Mouse (Mus musculus) cortical plate, adult 2 months (tissue): ENCODE results near the gene Lipm.

ENCODE experiments used
- CTCF ChIP-seq: fragments of 200-500 bp; IDR thresholded peaks from 2 replicates; pipeline ENCODE4 v1.5.1; 2011; ENCODE audit warnings: mild to moderate bottlenecking, control low read depth, low read length; ENCODE audit not compliant: insufficient read depth; ENCODE audit errors: extremely low read depth
- POLR2A ChIP-seq: fragments of 200-500 bp; IDR thresholded peaks from 2 replicates; pipeline ENCODE4 v1.6.1; 2011; ENCODE audit warnings: mild to moderate bottlenecking, low read length, control low read depth; ENCODE audit not compliant: insufficient read depth; ENCODE audit errors: extremely low read depth

DNA sequence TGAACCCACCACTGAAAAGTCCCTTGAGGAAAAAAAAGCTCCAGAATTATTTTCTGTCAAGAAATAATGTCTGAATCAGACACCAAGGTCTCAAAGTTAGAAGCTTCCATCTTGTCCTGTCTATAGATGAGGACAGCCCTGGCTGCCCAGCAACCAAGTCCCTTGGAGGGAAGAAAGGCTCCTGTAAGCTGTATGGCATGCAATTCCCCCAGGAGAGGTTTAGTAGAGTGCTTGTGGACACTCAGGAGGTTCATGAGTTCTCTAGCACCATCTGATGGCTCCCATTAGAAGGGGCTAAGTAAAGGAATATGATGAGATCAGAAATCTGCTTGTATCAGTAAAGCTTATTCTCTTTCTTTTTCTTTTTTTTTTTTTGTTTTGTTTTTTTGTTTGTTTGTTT lies 68.4 kb downstream of the Lipm start:
- TF ChIP-seq CTCF (no peak), POLR2A (no peak)
